Mouse (Mus musculus) CH12.LX (cell line): ENCODE measurements around the gene Best3. TPM values are rescaled to one million over a fixed set of nuclear protein-coding genes. Genes with fewer than 3 reads are reported as not detected.
A peak's percentile ranks its signal among the peaks of the same experiment; 100 is the strongest.

Source experiments
- DNase-seq: peaks from one replicate; pipeline ENCODE4 v3.0.0-alpha.2; 2013; ENCODE audit errors: extremely low read depth
- H3K27ac ChIP-seq: 2 replicates; pipeline ENCODE4 v1.5.1; 2012; ENCODE audit warnings: low read depth, mild to moderate bottlenecking, control low read depth, moderate library complexity; ENCODE audit not compliant: insufficient read depth
- H3K27me3 ChIP-seq: replicated peaks from 2 replicates; pipeline ENCODE3; 2012; ENCODE audit warnings: inconsistent platforms
- H3K36me3 ChIP-seq, 2 experiments: replicated peaks in 1 of 2; 2 replicates each; pipeline versions ENCODE3 to v1.6.1; 2012; ENCODE audit warnings: inconsistent platforms in 1 of 2, low read length in 1 of 2, mild to moderate bottlenecking in 1 of 2, mixed read lengths in 1 of 2, moderate library complexity in 1 of 2; ENCODE audit not compliant: control insufficient read depth in 1 of 2, insufficient read depth in 1 of 2
- H3K4me1 ChIP-seq, 2 experiments: 2 replicates each; pipeline ENCODE4 v1.6.1; 2012; ENCODE audit warnings: inconsistent platforms in 1 of 2, moderate library complexity in 1 of 2; ENCODE audit not compliant: insufficient read depth in 2 of 2, control insufficient read depth in 1 of 2
- H3K4me2 ChIP-seq: 2 replicates; pipeline ENCODE4 v1.6.1; 2012; ENCODE audit warnings: low read depth, mild to moderate bottlenecking, control low read depth; ENCODE audit not compliant: poor library complexity, insufficient read depth, severe bottlenecking
- H3K4me3 ChIP-seq, 3 experiments: fragments of 150-350 bp in 1 of 3; sonication (generic) in 1 of 3; replicated peaks in 1 of 3; 2 replicates each; pipeline versions ENCODE3 to v1.5.1; 2011 to 2012; ENCODE audit warnings: low read depth in 2 of 3, low read length in 2 of 3, mild to moderate bottlenecking in 2 of 3, moderate library complexity in 2 of 3, control low read depth in 1 of 3, improper control_type of control experiment in 1 of 3, inconsistent platforms in 1 of 3, mixed read lengths in 1 of 3; ENCODE audit not compliant: poor library complexity in 1 of 3
- H3K79me2 ChIP-seq: replicated peaks from 2 replicates; pipeline ENCODE4 v1.6.1; 2012; ENCODE audit warnings: mild to moderate bottlenecking, moderate library complexity; ENCODE audit not compliant: control insufficient read depth, poor library complexity, insufficient read depth, severe bottlenecking; ENCODE audit errors: extremely low read depth
- H3K9ac ChIP-seq: 2 replicates; pipeline ENCODE4 v1.6.1; 2012; ENCODE audit warnings: low read depth, mild to moderate bottlenecking, control low read depth, moderate library complexity; ENCODE audit not compliant: insufficient read depth
- H3K9me3 ChIP-seq: replicated peaks from 2 replicates; pipeline ENCODE3; 2012; ENCODE audit warnings: low read length, inconsistent platforms, mixed read lengths
- CHD1 ChIP-seq: IDR thresholded peaks from 2 replicates; pipeline ENCODE4 v1.6.1; 2012; ENCODE audit warnings: low read depth, low read length, improper control_type of control experiment, inconsistent platforms
- CTCF ChIP-seq, 2 experiments: IDR thresholded peaks in 1 of 2; conservative IDR thresholded peaks in 1 of 2; 2 replicates each; pipeline ENCODE4 v1.5.1; 2011 to 2012; ENCODE audit warnings: low read depth in 2 of 2, low read length in 2 of 2, improper control_type of control experiment in 1 of 2, inconsistent platforms in 1 of 2, mild to moderate bottlenecking in 1 of 2, moderate library complexity in 1 of 2
- ELF1 ChIP-seq: IDR thresholded peaks from 2 replicates; pipeline ENCODE4 v1.6.1; 2014; ENCODE audit warnings: low read depth, mild to moderate bottlenecking, inconsistent platforms, low read length, improper control_type of control experiment
- GABPA ChIP-seq: IDR thresholded peaks from 2 replicates; pipeline ENCODE4 v1.6.1; 2012; ENCODE audit warnings: low read depth, low read length, improper control_type of control experiment, inconsistent platforms; ENCODE audit not compliant: insufficient replicate concordance
- JUN ChIP-seq: IDR thresholded peaks from 2 replicates; pipeline ENCODE4 v1.6.1; 2011; ENCODE audit warnings: low read depth, mild to moderate bottlenecking, low read length, improper control_type of control experiment, moderate library complexity; ENCODE audit not compliant: insufficient read depth
- MAFK ChIP-seq: IDR thresholded peaks from 2 replicates; pipeline ENCODE4 v1.6.1; 2011; ENCODE audit warnings: low read length, improper control_type of control experiment; ENCODE audit not compliant: insufficient replicate concordance
- MEF2A ChIP-seq: IDR thresholded peaks from 2 replicates; pipeline ENCODE4 v1.6.1; 2014; ENCODE audit warnings: low read depth, mild to moderate bottlenecking, inconsistent platforms, low read length, improper control_type of control experiment, borderline replicate concordance
- MXI1 ChIP-seq: IDR thresholded peaks from 2 replicates; pipeline ENCODE4 v1.6.1; 2011; ENCODE audit warnings: mild to moderate bottlenecking, low read depth, low read length, improper control_type of control experiment
- NELFE ChIP-seq: IDR thresholded peaks from 2 replicates; pipeline ENCODE4 v1.6.1; 2011; ENCODE audit warnings: low read depth, low read length, improper control_type of control experiment
- NRF1 ChIP-seq: IDR thresholded peaks from 2 replicates; pipeline ENCODE4 v1.6.1; 2014; ENCODE audit warnings: low read depth, mild to moderate bottlenecking, inconsistent platforms, low read length, improper control_type of control experiment, moderate library complexity
- POLR2AphosphoS2 ChIP-seq: IDR thresholded peaks from 2 replicates; pipeline ENCODE4 v1.6.1; 2011; ENCODE audit warnings: low read depth, low read length, improper control_type of control experiment
- RAD21 ChIP-seq: IDR thresholded peaks from 2 replicates; pipeline ENCODE4 v1.6.1; 2011; ENCODE audit warnings: low read depth, mild to moderate bottlenecking, low read length, improper control_type of control experiment, moderate library complexity
- SMC3 ChIP-seq: IDR thresholded peaks from 2 replicates; pipeline ENCODE4 v1.6.1; 2011; ENCODE audit warnings: low read depth, low read length, improper control_type of control experiment
- TCF12 ChIP-seq: IDR thresholded peaks from 2 replicates; pipeline ENCODE4 v1.6.1; 2014; ENCODE audit warnings: low read depth, mild to moderate bottlenecking, inconsistent platforms, low read length, improper control_type of control experiment
- USF1 ChIP-seq: IDR thresholded peaks from 2 replicates; pipeline ENCODE4 v1.6.1; 2014; ENCODE audit warnings: low read depth, mild to moderate bottlenecking, inconsistent platforms, low read length, improper control_type of control experiment
- ZC3H11A ChIP-seq: IDR thresholded peaks from 2 replicates; pipeline ENCODE4 v1.6.1; 2012; ENCODE audit warnings: low read depth, mild to moderate bottlenecking, inconsistent platforms, low read length, improper control_type of control experiment
- ZKSCAN1 ChIP-seq: IDR thresholded peaks from 2 replicates; pipeline ENCODE4 v1.6.1; 2012; ENCODE audit warnings: low read depth, inconsistent platforms, low read length, improper control_type of control experiment, borderline replicate concordance
- ZMIZ1 ChIP-seq: IDR thresholded peaks from 2 replicates; pipeline ENCODE4 v1.6.1; 2012; ENCODE audit warnings: low read depth, mild to moderate bottlenecking, inconsistent platforms, low read length, improper control_type of control experiment
- ZNF384 ChIP-seq: IDR thresholded peaks from 2 replicates; pipeline ENCODE4 v1.6.1; 2012; ENCODE audit warnings: low read depth, low read length, improper control_type of control experiment, inconsistent platforms
- dilution Hi-C: fragments of 300-500 bp; cut with MboI; formaldehyde crosslinking; loops from 2 replicates; pipeline ENCODE4 v1.14.3; 2020; ENCODE audit warnings: low sequenced_read_pairs; ENCODE audit not compliant: extremely low pct_unique_long_range_greater_than_20kb, extremely low pct_ligation_motif_present
- in situ Hi-C: fragments of 300-500 bp; cut with MboI; formaldehyde crosslinking; loops from 3 replicates; pipeline ENCODE4 v1.14.3; 2019; ENCODE audit warnings: low sequenced_read_pairs, low pct_ligation_motif_present, low pct_unique_long_range_greater_than_20kb, mixed read lengths
- polyA plus RNA-seq: library from polyadenylated mRNA; unstranded; fragments of >175 nt; gene quantifications from 2 replicates; pipeline ENCODE4 v1.2.1, GENCODE M21; 2012; ENCODE audit warnings: low read depth; ENCODE audit not compliant: insufficient read length
- total RNA-seq, 2 experiments: library from RNA; depleted of rRNA; stranded (reverse); fragments of 300-350 nt in 1 of 2; fragments of >200 nt in 1 of 2; gene quantifications; 2 replicates each; pipeline ENCODE4 v1.2.3; 2012 to 2014

Gene Best3
- total and polyA plus RNA-seq, 3 experiments: not detected

DNA sequence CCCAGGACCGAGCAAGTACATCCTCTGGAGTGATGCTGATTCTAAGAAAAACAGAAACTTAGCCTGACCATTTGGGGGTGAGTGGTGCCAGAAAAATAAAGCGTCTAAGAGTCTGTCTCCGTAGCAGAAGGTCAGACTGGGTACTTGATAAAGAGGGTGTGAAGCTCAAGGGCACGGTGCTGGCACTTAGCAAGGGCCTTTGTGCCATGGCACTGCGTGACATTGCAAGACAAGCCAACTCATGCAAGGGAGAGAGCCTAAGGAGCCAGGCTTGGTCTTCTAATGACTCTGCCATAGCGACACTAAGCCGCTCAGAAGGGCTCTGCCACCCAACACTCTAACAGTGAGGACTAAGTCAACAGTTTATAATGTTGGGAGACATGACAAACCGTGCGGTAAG, 7.3 kb upstream of the Best3 start:
- TF ChIP-seq NRF1: no peak
- no peak for TF ChIP-seq MAFK
- no peak for TF ChIP-seq CHD1
- TF ChIP-seq SMC3: no peak
- no peak for TF ChIP-seq POLR2AphosphoS2
- no peak for TF ChIP-seq RAD21
- TF ChIP-seq JUN: no peak
- TF ChIP-seq ZMIZ1: no peak
- Histone ChIP-seq H3K27ac (no peak overlapping the region), H3K4me3 (no peak overlapping the region), H3K79me2 (no peaks in the 10 kb centered on the region), H3K9me3 (no peaks in the 10 kb centered on the region), H3K4me1 (no peaks in the 10 kb centered on the region), H3K36me3 (no peaks in the 10 kb centered on the region), H3K4me2 (no peak overlapping the region), H3K27me3 (no peaks in the 10 kb centered on the region), H3K9ac (no peak overlapping the region)
- in situ Hi-C loops: loop anchor here (10.0 kb wide), 1 partner anchor 56 kb away; no protein-coding TSS in a partner anchor
- no peak for DNase-seq
- dilution Hi-C loops: no loop called here

DNA sequence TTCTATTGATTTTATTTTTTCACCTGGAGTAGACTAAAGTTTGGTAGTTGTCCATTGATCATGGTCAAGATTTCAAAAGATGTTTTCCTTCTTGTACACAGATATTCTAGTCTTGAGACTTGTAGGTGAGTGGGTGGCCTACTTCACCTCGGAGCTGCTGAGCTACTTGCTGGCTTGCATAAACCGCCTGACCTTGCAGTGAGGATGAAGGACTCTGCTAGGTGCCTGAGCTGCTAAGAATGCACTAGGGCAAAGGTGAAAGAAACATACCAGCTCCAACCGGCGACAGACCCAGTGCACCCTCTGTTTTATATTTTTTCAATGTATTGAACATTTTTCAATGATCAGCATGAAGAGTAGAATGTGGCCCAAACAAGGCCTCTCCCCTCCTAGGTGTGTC, 5.8 kb upstream of the Best3 start:
- Histone ChIP-seq H3K9ac (no peak overlapping the region), H3K79me2 (no peaks in the 10 kb centered on the region), H3K4me1 (no peaks in the 10 kb centered on the region), H3K27ac (no peak overlapping the region), H3K36me3 (no peaks in the 10 kb centered on the region), H3K27me3 (no peaks in the 10 kb centered on the region), H3K9me3 (no peaks in the 10 kb centered on the region), H3K4me3 (no peak overlapping the region), H3K4me2 (no peak overlapping the region)
- in situ Hi-C loops (no loop called here), dilution Hi-C loops (no loop called here)
- DNase-seq: no peak
- TF ChIP-seq SMC3: no peak

DNA sequence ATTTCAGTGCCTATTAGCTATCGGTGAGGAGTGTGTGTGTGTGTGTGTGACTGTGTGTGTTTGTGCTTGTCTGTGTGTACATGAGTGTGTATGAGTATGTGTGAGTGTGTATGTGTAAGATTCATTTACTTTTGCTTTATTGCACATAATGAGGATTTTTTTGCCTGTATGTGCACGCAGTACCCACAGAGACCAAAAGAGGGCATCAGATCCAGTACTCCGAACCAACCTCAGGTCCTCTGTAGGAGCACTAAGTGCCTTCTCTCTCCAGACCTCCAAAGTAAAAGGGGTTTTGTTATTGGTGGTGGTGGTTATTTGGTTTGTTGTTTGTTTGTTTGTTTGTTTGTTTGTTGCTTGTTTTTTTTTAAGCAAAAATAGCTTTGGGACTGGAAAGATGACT, 5.2 kb upstream of the Best3 start:
- no peaks in the 10 kb centered on the region for H3K27me3 ChIP-seq
- H3K4me1 ChIP-seq: no peaks in the 10 kb centered on the region
- H3K9ac ChIP-seq: no peak overlapping the region
- H3K9me3 ChIP-seq: no peaks in the 10 kb centered on the region
- no peak overlapping the region for H3K27ac ChIP-seq
- no peaks in the 10 kb centered on the region for H3K36me3 ChIP-seq
- dilution Hi-C loops (no loop called here), in situ Hi-C loops (no loop called here)
- TF ChIP-seq JUN: no peak
- no peak for TF ChIP-seq ZKSCAN1
- no peak for TF ChIP-seq MEF2A
- peak; percentile 12; the same call in 1 of the 2 replicates for TF ChIP-seq ZC3H11A
- 0 out of 2 replicates have a peak, but pooled peaks have one; percentile 23 for TF ChIP-seq ZNF384
- peak; percentile 80 for TF ChIP-seq SMC3
- no peak for TF ChIP-seq ELF1
- TF ChIP-seq USF1: no peak
- TF ChIP-seq NELFE: peak; percentile 31; the same call in 1 of the 2 replicates
- no peak for TF ChIP-seq CHD1
- TF ChIP-seq TCF12: no peak
- peak; percentile 70 to 81 for TF ChIP-seq CTCF (conservative IDR thresholded peaks at IDR 0.05 in 1 of 2, IDR thresholded peaks at IDR 0.05 in 1 of 2; ENCODE audit: low read depth in 2 of 2, low read length in 2 of 2)
- TF ChIP-seq RAD21: peak; percentile 65
- TF ChIP-seq GABPA: no peak
- no peak for TF ChIP-seq MXI1
- H3K79me2 ChIP-seq: no peaks in the 10 kb centered on the region
- DNase-seq: peak; percentile 29
- H3K4me2 ChIP-seq: no peak overlapping the region
- H3K4me3 ChIP-seq: no peak overlapping the region
